Mouse (Mus musculus): ENCODE measurements around the gene Tmprss11a. TPM values are rescaled to one million over a fixed set of nuclear protein-coding genes. Genes with fewer than 3 reads are reported as not detected.

Tmprss11a gene
- polyA plus RNA-seq, 1 experiment from 2014 or later: not detected

- Histone ChIP-seq H3K9ac (no peak overlapping the region), H3K27me3 (replicated peaks) (no peaks in the 10 kb centered on the region), H3K4me3 (no peak overlapping the region), H3K4me2 (no peak overlapping the region), H3K9me3 (replicated peaks) (no peaks in the 10 kb centered on the region), H3K4me1 (replicated peaks) (no peaks in the 10 kb centered on the region), H3K27ac (ENCODE audit: poor library complexity, severe bottlenecking) (no peak overlapping the region), H3K36me3 (no peaks in the 10 kb centered on the region)
- WGBS: 18% methylated on average over 4 of the region's 4 CpGs
- ATAC-seq (ENCODE audit: insufficient number of reproducible peaks, low FRiP score): no peak
Observed at GRCm38 (mm10) chr5:86419494-86419893, 49.3 kb downstream of the Tmprss11a start.

GRCm38 (mm10) chr5:86414280-86414679 lies 54.5 kb downstream of the Tmprss11a start:
- no peaks in the 10 kb centered on the region for H3K36me3 ChIP-seq
- no peaks in the 10 kb centered on the region for H3K4me1 ChIP-seq (replicated peaks)
- no peak overlapping the region for H3K4me3 ChIP-seq
- no peak overlapping the region for H3K27ac ChIP-seq (ENCODE audit: poor library complexity, severe bottlenecking)
- WGBS: 74% methylated on average over 7 of the region's 7 CpGs
- no peaks in the 10 kb centered on the region for H3K27me3 ChIP-seq (replicated peaks)
- no peak overlapping the region for H3K4me2 ChIP-seq
- H3K9ac ChIP-seq: no peak overlapping the region
- no peaks in the 10 kb centered on the region for H3K9me3 ChIP-seq (replicated peaks)
- no peak for ATAC-seq (ENCODE audit: insufficient number of reproducible peaks, low FRiP score)

DNA sequence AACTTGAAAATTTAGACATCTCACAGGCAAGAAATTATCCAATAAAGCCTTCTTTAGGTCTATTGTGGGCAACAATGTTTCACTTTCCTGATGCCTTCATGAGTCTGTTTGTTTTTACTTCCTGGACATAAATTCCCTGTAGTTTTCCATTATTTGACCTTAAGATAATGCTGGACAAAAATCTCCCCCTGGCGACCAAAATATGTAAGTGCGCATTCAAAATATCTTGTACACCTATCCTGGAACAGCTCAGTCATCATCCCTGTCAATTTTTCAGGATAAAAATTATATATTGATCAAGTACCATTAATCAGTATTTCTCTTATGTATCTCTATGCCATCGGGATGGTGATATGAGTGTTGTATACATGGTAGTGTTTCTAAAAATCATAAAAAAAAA lies 58.0 kb downstream of the Tmprss11a start:
- no peak for ATAC-seq (ENCODE audit: insufficient number of reproducible peaks, low FRiP score)
- Histone ChIP-seq H3K36me3 (no peaks in the 10 kb centered on the region), H3K4me3 (no peak overlapping the region), H3K9me3 (replicated peaks) (no peaks in the 10 kb centered on the region), H3K4me2 (no peak overlapping the region), H3K27ac (ENCODE audit: poor library complexity, severe bottlenecking) (no peak overlapping the region), H3K9ac (no peak overlapping the region), H3K27me3 (replicated peaks) (no peaks in the 10 kb centered on the region), H3K4me1 (replicated peaks) (no peaks in the 10 kb centered on the region)
- 20% methylated on average over 3 of the region's 3 CpGs for WGBS

DNA sequence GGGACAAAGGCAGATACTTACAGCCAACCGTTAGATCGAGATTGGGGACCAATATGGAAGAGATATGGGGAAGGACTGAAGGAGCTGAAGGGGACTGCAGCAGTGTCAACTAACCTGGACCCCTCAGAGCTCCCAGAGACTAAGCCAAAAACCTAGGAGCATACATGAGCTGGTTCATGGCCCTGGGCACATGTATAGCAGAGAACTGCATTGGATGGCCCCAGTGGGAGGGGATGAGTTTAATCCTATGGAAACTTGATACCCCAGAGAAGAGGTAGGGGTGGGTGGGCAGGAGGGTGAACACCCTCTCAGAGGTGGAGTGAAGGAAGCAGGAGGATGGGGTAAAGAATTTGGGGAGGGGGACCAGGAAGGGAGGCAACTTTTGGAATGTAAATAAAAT lies 60.8 kb downstream of the Tmprss11a start:
- no peak for ATAC-seq (ENCODE audit: insufficient number of reproducible peaks, low FRiP score)
- 78% methylated on average over 2 of the region's 2 CpGs for WGBS
- Histone ChIP-seq H3K36me3 (no peaks in the 10 kb centered on the region), H3K4me1 (replicated peaks) (no peaks in the 10 kb centered on the region), H3K4me3 (no peak overlapping the region), H3K27me3 (replicated peaks) (no peaks in the 10 kb centered on the region), H3K9me3 (replicated peaks) (no peaks in the 10 kb centered on the region), H3K27ac (ENCODE audit: poor library complexity, severe bottlenecking) (no peak overlapping the region), H3K9ac (no peak overlapping the region), H3K4me2 (no peak overlapping the region)

DNA sequence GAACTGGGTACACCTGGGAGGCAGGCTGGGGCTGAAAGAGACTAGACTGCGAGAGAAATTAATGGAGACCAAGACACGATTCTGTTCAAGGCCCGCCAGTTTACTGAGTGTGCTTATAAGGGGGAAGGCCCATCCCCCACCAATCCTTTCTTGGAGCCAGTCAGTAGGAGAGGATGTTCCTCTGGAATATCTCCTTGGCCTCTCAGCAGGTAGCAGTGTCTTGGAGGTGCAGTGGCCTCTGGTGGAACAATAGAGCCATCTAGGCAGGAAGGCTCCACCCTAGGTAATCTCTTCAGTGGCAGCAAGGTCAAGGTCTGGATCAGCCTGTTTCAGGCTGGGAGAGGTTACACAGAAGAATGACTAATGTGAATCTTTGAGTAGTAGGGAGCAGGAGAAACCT lies 61.6 kb downstream of the Tmprss11a start:
- no peaks in the 10 kb centered on the region for H3K9me3 ChIP-seq (replicated peaks)
- ATAC-seq (ENCODE audit: insufficient number of reproducible peaks, low FRiP score): no peak
- WGBS: 78% methylated on average over 3 of the region's 3 CpGs
- no peak overlapping the region for H3K4me2 ChIP-seq
- H3K36me3 ChIP-seq: no peaks in the 10 kb centered on the region
- H3K4me3 ChIP-seq: no peak overlapping the region
- no peaks in the 10 kb centered on the region for H3K4me1 ChIP-seq (replicated peaks)
- H3K9ac ChIP-seq: no peak overlapping the region
- no peaks in the 10 kb centered on the region for H3K27me3 ChIP-seq (replicated peaks)
- no peak overlapping the region for H3K27ac ChIP-seq (ENCODE audit: poor library complexity, severe bottlenecking)

DNA sequence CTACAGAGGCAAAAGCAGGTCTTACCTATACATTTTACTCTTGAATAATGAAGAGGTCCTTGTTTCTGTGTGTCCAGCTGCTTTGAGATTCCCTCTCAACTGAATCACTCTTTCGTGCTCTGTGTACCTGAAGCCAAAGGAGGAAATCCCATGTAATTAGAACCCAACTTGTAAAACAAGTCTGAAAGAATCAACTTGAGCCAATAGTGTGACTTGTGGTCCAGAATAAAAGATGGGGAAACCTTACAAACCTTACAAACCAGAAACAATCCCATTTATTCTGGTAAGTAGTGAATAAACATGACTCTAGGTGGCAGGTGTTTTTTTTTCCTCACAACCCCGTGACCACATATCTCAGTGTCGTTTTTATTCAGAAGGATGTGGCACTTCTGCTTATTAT lies 95.5 kb downstream of the Tmprss11a start, which contains the start of gene Tmprss11d:
Tmprss11d (minus strand) TSS at position 101 of the 400 bp plus-strand sequence.
- H3K36me3 ChIP-seq: no peaks in the 10 kb centered on the region
- no peak for ATAC-seq (ENCODE audit: insufficient number of reproducible peaks, low FRiP score)
- no peaks in the 10 kb centered on the region for H3K27me3 ChIP-seq (replicated peaks)
- 75% methylated on average over 3 of the region's 3 CpGs for whole genome bisulfite sequencing
- no peak within 1 kb of the TSS for H3K4me2 ChIP-seq
- H3K27ac ChIP-seq (ENCODE audit: poor library complexity, severe bottlenecking): no peak within 1 kb of the TSS
- H3K9ac ChIP-seq: no peak within 1 kb of the TSS
- H3K4me1 ChIP-seq (replicated peaks): no peaks in the 10 kb centered on the region
- no peaks in the 10 kb centered on the region for H3K9me3 ChIP-seq (replicated peaks)
- no peak within 1 kb of the TSS for H3K4me3 ChIP-seq

Other genes starting within 250 kb of the Tmprss11a start
- gene Tmprss11c, start 179.7 kb downstream of the Tmprss11a start, polyA plus RNA-seq (2016; fragmentation: Nextera tagmentation; extraction: Ambion mirVana): not detected in 2 replicates
- gene Tmprss11d, start 95.6 kb downstream of the Tmprss11a start, polyA plus RNA-seq (2016; fragmentation: Nextera tagmentation; extraction: Ambion mirVana): not detected in 2 replicates
- not detected in 2 replicates for gene Tmprss11g, start 49.6 kb upstream of the Tmprss11a start, polyA plus RNA-seq (2016; fragmentation: Nextera tagmentation; extraction: Ambion mirVana)
- not detected in 2 replicates for gene Tmprss11f, start 163.4 kb upstream of the Tmprss11a start, polyA plus RNA-seq (2016; fragmentation: Nextera tagmentation; extraction: Ambion mirVana)
- not detected in 2 replicates for gene Tmprss11b, start 207.4 kb upstream of the Tmprss11a start, polyA plus RNA-seq (2016; fragmentation: Nextera tagmentation; extraction: Ambion mirVana)

Measured in heart, embryonic 12.5 days (tissue).